Mouse (Mus musculus) stomach, adult 2 months (tissue): Measurements from ENCODE around the gene Catsper2. TPM values are rescaled to one million over a fixed set of nuclear protein-coding genes. Genes with fewer than 3 reads are reported as not detected.

ENCODE experiments used
- polyA plus RNA-seq: library from polyadenylated mRNA; depleted of rRNA; stranded (reverse); fragments of >200 nt; gene quantifications from 2 replicates; pipeline ENCODE4 v1.2.3, GENCODE M21; 2012; rRNA removed

Catsper2 gene
- 0.02 and 0.09 TPM in 2 replicates for polyA plus RNA-seq

GRCm38 (mm10) chr2:121413387-121414042, at the start of gene Catsper2, which contains the start of gene Pdia3:
TSS of gene Catsper2 (minus strand) at chr2:121413792.
TSS of gene Pdia3 (plus strand) at chr2:121413775.

GRCm38 (mm10) chr2:121456692-121457642, 43.4 kb upstream of the Catsper2 start, which contains the start of gene Serinc4:
TSS of gene Serinc4 (minus strand) at chr2:121456781.

GRCm38 (mm10) chr2:121452990-121453389, 39.4 kb upstream of the Catsper2 start, which contains the start of gene Hypk:
TSS of gene Hypk (plus strand) at chr2:121453290.

GRCm38 (mm10) chr2:121448739-121449535, 35.3 kb upstream of the Catsper2 start, which contains the start of gene Serf2:
TSS of gene Serf2 (plus strand) at chr2:121449195.

GRCm38 (mm10) chr2:121444178-121444577, 30.6 kb upstream of the Catsper2 start, which contains the start of gene Ell3:
TSS of gene Ell3 (minus strand) at chr2:121444278.

GRCm38 (mm10) chr2:121386961-121387575, 26.5 kb downstream of the Catsper2 start, which contains the start of gene Strc:
TSS of gene Strc (minus strand) at chr2:121387168.

GRCm38 (mm10) chr2:121357494-121357893, 56.1 kb downstream of the Catsper2 start, which contains the start of gene Ckmt1:
TSS of gene Ckmt1 (plus strand) at chr2:121357714.

GRCm38 (mm10) chr2:121354820-121355592, 58.6 kb downstream of the Catsper2 start, which contains the start of gene Ppip5k1:
TSS of gene Ppip5k1 (minus strand) at chr2:121355396.

Other genes starting within 250 kb of the Catsper2 start
- gene Tubgcp4, start 243.1 kb downstream of the Catsper2 start, polyA plus RNA-seq, result 8.8 and 11.5 TPM in 2 replicates
- gene Zscan29, start 242.7 kb downstream of the Catsper2 start, polyA plus RNA-seq, result 0.63 and 0.77 TPM in 2 replicates
- gene Trp53bp1, start 142.4 kb downstream of the Catsper2 start, polyA plus RNA-seq, result 4.7 and 8.6 TPM in 2 replicates
- gene Map1a, start 124.2 kb downstream of the Catsper2 start, polyA plus RNA-seq, result 3.0 and 3.6 TPM in 2 replicates
- 12.6 and 17.1 TPM in 2 replicates for gene Ppip5k1, start 58.4 kb downstream of the Catsper2 start, polyA plus RNA-seq
- 582 and 597 TPM in 2 replicates for gene Ckmt1, start 56.1 kb downstream of the Catsper2 start, polyA plus RNA-seq
- 0.05 and 0.15 TPM in 2 replicates for gene Strc, start 26.6 kb downstream of the Catsper2 start, polyA plus RNA-seq
- 494 and 1,371 TPM in 2 replicates for gene Pdia3, start within 50 bp of the Catsper2 start, polyA plus RNA-seq
- gene Ell3, start 30.5 kb upstream of the Catsper2 start, polyA plus RNA-seq, result 1.6 and 2.4 TPM in 2 replicates
- 195 and 280 TPM in 2 replicates for gene Serf2, start 35.4 kb upstream of the Catsper2 start, polyA plus RNA-seq
- gene Hypk, start 39.5 kb upstream of the Catsper2 start, polyA plus RNA-seq, result 1.3 and 1.6 TPM in 2 replicates
- gene Serinc4, start 43.0 kb upstream of the Catsper2 start, polyA plus RNA-seq, result 0.05 and 0.16 TPM in 2 replicates
- gene Mfap1b, start 60.3 kb upstream of the Catsper2 start, polyA plus RNA-seq, result 0.23 and 0.53 TPM in 2 replicates
- 0.05 and 0.35 TPM in 2 replicates for gene Mfap1a, start 92.9 kb upstream of the Catsper2 start, polyA plus RNA-seq
- 0.32 and 0.76 TPM in 2 replicates for gene Wdr76, start 92.9 kb upstream of the Catsper2 start, polyA plus RNA-seq